Mouse (Mus musculus): ENCODE results near the gene Rtn4rl2. TPM values are rescaled to one million over a fixed set of nuclear protein-coding genes. Genes with fewer than 3 reads are reported as not detected.

The Rtn4rl2 gene
- polyA plus RNA-seq (2017; shearing (Covaris generic)) = not detected

DNA sequence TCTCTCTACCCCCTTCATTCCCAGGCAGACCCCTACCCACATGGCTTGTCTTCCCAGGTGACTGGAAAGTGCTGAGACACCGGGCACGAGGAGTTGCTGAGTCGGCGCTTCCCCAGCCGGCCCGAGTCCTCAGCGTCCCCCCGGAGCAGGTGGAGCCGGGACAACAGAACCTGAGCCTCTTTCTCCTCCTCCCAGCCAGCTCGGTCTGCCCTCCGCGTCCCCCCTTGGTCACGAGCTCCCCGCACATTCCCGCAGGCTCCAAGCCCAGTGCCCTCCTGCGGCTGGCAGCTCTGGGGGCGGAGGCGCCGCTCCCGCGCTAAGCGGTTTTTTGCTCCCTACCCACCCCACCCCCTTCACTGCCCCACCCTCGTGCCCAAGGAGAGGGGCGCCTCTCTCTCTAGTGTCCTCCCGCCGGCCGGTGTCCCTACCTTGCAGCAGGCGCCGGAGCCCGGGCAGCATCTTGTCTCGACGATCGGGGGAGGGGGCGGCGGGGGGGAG is at the start of gene Rtn4rl2:
Gene Rtn4rl2, minus strand, starts transcription at position 477 of the 498 bp plus-strand sequence.

GRCm38 (mm10) chr2:84838593-84838949 is 47.9 kb downstream of the Rtn4rl2 start, which contains the start of gene Slc43a1:
TSS of gene Slc43a1 (plus strand) at chr2:84838850.

GRCm38 (mm10) chr2:84826488-84827282 is 59.8 kb downstream of the Rtn4rl2 start, which contains the start of gene Timm10:
TSS of gene Timm10 (plus strand) at chr2:84826997.

GRCm38 (mm10) chr2:84822552-84822951 is 64.0 kb downstream of the Rtn4rl2 start, which contains the start of gene Smtnl1:
TSS of gene Smtnl1 (minus strand) at chr2:84822652.

Other genes with a start within 250 kb of the Rtn4rl2 start
- gene Ctnnd1, start 235.9 kb downstream of the Rtn4rl2 start, polyA plus RNA-seq (2017; shearing (Covaris generic)) = 2.3 TPM
- gene Btbd18, start 227.6 kb downstream of the Rtn4rl2 start, polyA plus RNA-seq (2017; shearing (Covaris generic)) = 0.30 TPM
- 102 TPM for gene Selenoh, start 215.9 kb downstream of the Rtn4rl2 start, polyA plus RNA-seq (2017; shearing (Covaris generic))
- not detected for gene Gm28635, start 208.7 kb downstream of the Rtn4rl2 start, polyA plus RNA-seq (2017; shearing (Covaris generic))
- 42.9 TPM for gene Med19, start 208.3 kb downstream of the Rtn4rl2 start, polyA plus RNA-seq (2017; shearing (Covaris generic))
- gene Tmx2, start 207.6 kb downstream of the Rtn4rl2 start, polyA plus RNA-seq (2017; shearing (Covaris generic)) = 115 TPM
- gene Zdhhc5, start 171.5 kb downstream of the Rtn4rl2 start, polyA plus RNA-seq (2017; shearing (Covaris generic)) = 23.3 TPM
- gene Clp1, start 159.4 kb downstream of the Rtn4rl2 start, polyA plus RNA-seq (2017; shearing (Covaris generic)) = 69.3 TPM
- 1.2 TPM for gene Ypel4, start 152.7 kb downstream of the Rtn4rl2 start, polyA plus RNA-seq (2017; shearing (Covaris generic))
- not detected for gene Gm19426, start 143.1 kb downstream of the Rtn4rl2 start, polyA plus RNA-seq (2017; shearing (Covaris generic))
- gene Serping1, start 111.3 kb downstream of the Rtn4rl2 start, polyA plus RNA-seq (2017; shearing (Covaris generic)) = not detected
- gene Ube2l6, start 87.9 kb downstream of the Rtn4rl2 start, polyA plus RNA-seq (2017; shearing (Covaris generic)) = 53.5 TPM
- gene Smtnl1, start 64.1 kb downstream of the Rtn4rl2 start, polyA plus RNA-seq (2017; shearing (Covaris generic)) = not detected
- 37.3 TPM for gene Timm10, start 59.7 kb downstream of the Rtn4rl2 start, polyA plus RNA-seq (2017; shearing (Covaris generic))
- 8.3 TPM for gene Slc43a1, start 47.9 kb downstream of the Rtn4rl2 start, polyA plus RNA-seq (2017; shearing (Covaris generic))
- 9.2 TPM for gene Slc43a3, start 49.9 kb upstream of the Rtn4rl2 start, polyA plus RNA-seq (2017; shearing (Covaris generic))
- gene Prg2, start 93.8 kb upstream of the Rtn4rl2 start, polyA plus RNA-seq (2017; shearing (Covaris generic)) = not detected
- 0.61 TPM for gene Prg3, start 101.5 kb upstream of the Rtn4rl2 start, polyA plus RNA-seq (2017; shearing (Covaris generic))
- 246 TPM for gene Ssrp1, start 150.5 kb upstream of the Rtn4rl2 start, polyA plus RNA-seq (2017; shearing (Covaris generic))
- gene P2rx3, start 150.8 kb upstream of the Rtn4rl2 start, polyA plus RNA-seq (2017; shearing (Covaris generic)) = 0.15 TPM
- gene Tnks1bp1, start 161.3 kb upstream of the Rtn4rl2 start, polyA plus RNA-seq (2017; shearing (Covaris generic)) = 18.0 TPM
- gene Aplnr, start 249.5 kb upstream of the Rtn4rl2 start, polyA plus RNA-seq (2017; shearing (Covaris generic)) = not detected